Mouse (Mus musculus) E14TG2a.4 (cell line): ENCODE data around the gene Atf2.
A peak's percentile ranks its signal among the peaks of the same experiment; 100 is the strongest.

Experiments used
- H3K27me3 ChIP-seq: 2 replicates; pipeline ENCODE4 v1.6.1; 2014; ENCODE audit warnings: low read length, control low read depth; ENCODE audit not compliant: insufficient read depth
- H3K36me3 ChIP-seq: 2 replicates; pipeline ENCODE4 v1.6.1; 2014; ENCODE audit warnings: low read length, control low read depth; ENCODE audit not compliant: insufficient read depth
- H3K4me1 ChIP-seq: replicated peaks from 2 replicates; pipeline ENCODE4 v1.6.1; 2014; ENCODE audit warnings: low read depth, low read length, control low read depth
- H3K4me3 ChIP-seq: replicated peaks from 2 replicates; pipeline ENCODE4 v1.5.1; 2014; ENCODE audit warnings: mild to moderate bottlenecking, low read length
- H3K9me3 ChIP-seq: 2 replicates; pipeline ENCODE4 v1.6.1; 2014; ENCODE audit warnings: low read length, control low read depth
- CTCF ChIP-seq: conservative IDR thresholded peaks from 2 replicates; pipeline ENCODE4 v1.5.1; 2014; ENCODE audit warnings: low read length
- NANOG ChIP-seq: IDR thresholded peaks from 2 replicates; pipeline ENCODE4 v1.6.1; 2014; ENCODE audit warnings: borderline replicate concordance, low read length, mixed read lengths
- POU5F1 ChIP-seq: IDR thresholded peaks from 2 replicates; pipeline ENCODE4 v1.6.1; 2014; ENCODE audit warnings: low read length, borderline replicate concordance

Atf2 gene

DNA sequence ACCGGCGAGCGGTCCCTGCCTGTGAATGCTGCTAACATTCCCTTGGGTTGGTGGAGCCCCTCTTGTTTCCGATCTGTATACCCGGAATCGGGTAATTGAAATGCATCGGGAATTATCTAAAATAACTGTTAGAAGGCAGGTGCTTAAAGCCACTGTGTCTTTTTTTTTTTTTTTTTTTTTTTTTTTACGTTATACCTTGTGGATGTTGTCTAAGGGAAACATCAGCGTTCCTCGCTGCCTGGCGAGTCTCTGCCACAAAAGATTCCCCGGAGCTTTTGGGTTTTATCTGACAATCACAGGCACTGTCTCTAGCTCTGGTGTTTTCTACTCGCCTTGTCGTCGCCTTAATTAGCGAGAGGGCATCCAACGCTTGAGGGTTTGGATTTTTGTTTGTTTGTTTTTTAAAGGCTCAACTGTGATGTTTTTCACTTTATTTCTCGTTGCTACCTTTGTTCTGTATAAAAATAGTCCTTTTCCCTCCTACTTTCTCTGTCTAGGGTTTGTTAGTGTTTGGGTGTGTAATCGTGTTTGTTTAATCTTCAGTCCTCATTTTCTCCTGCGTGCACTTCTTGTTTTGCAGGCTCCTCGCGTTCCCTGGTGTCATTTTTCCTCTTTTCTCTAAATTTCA, 116.6 kb downstream of the Atf2 start:
- Histone ChIP-seq H3K4me3 (peak overlapping the region; percentile 93), H3K4me1 (peaks cover 60% of the 10 kb centered on the region), H3K9me3 (no peaks in the 10 kb centered on the region), H3K27me3 (0 out of 2 replicates have a peak, but pooled peaks cover 3% of the 10 kb centered on the region), H3K36me3 (no peaks in the 10 kb centered on the region)
- TF ChIP-seq NANOG (no peak), CTCF (no peak), POU5F1 (no peak)

- peaks cover 67% of the 10 kb centered on the region for H3K4me1 ChIP-seq
- H3K36me3 ChIP-seq, result no peaks in the 10 kb centered on the region
- no peaks in the 10 kb centered on the region for H3K27me3 ChIP-seq
- TF ChIP-seq POU5F1 (no peak), CTCF (no peak), NANOG (no peak)
- H3K9me3 ChIP-seq, result no peaks in the 10 kb centered on the region
- peak within 1 kb of the TSS; percentile 93 for H3K4me3 ChIP-seq
Measured at GRCm38 (mm10) chr2:73774786-73775682, 117.4 kb downstream of the Atf2 start, which contains the start of gene Chn1. Chn1 (minus strand) TSS chr2:73775346.

GRCm38 (mm10) chr2:73772945-73773344, 119.5 kb downstream of the Atf2 start:
- peaks cover 86% of the 10 kb centered on the region for H3K4me1 ChIP-seq
- H3K9me3 ChIP-seq, result peaks cover 1% of the 10 kb centered on the region; the same call in 1 of the 2 replicates
- H3K36me3 ChIP-seq, result no peaks in the 10 kb centered on the region
- H3K4me3 ChIP-seq, result 0 out of 2 replicates have a peak overlapping the region, but pooled peaks have one; percentile 3
- no peaks in the 10 kb centered on the region for H3K27me3 ChIP-seq
- TF ChIP-seq CTCF, result no peak
- TF ChIP-seq NANOG, result no peak
- no peak for TF ChIP-seq POU5F1

DNA sequence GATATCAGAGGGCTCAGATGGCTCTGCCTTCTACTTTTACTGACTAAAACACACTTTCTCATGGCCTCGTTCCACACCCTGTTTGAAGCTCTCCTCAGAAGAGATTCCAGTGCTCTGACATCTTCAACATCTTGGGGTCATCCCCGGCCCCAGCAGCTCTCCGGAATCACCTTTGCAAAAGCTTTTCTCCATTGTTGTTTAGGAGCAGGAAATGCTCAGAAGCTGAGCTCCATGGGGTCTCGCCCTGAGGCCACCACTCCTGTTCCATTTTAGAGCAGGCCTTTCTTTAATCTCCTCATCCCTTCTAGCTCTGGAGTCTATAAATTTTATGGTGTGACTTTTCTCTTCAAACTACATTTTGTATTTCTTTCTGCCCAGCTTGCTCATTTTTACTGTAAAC, 123.8 kb downstream of the Atf2 start:
- Histone ChIP-seq H3K27me3 (no peaks in the 10 kb centered on the region), H3K4me1 (peaks cover 59% of the 10 kb centered on the region), H3K9me3 (peaks cover 27% of the 10 kb centered on the region), H3K36me3 (no peaks in the 10 kb centered on the region), H3K4me3 (no peak overlapping the region; the same call in 1 of the 2 replicates)
- TF ChIP-seq POU5F1 (no peak), CTCF (no peak), NANOG (peak; percentile 21; the same call in 1 of the 2 replicates)
